Mouse (Mus musculus): Measurements from ENCODE around the gene Slamf1. TPM values are rescaled to one million over a fixed set of nuclear protein-coding genes. Genes with fewer than 3 reads are reported as not detected.

The Slamf1 gene
- polyA plus RNA-seq, 1 experiment from 2014 or later: 1.6 TPM

- H3K27me3 ChIP-seq (ENCODE audit: control insufficient read depth, insufficient read depth, low read depth, low read length): no peaks in the 10 kb centered on the region
- H3K9ac ChIP-seq (ENCODE audit: low read depth, low read length): no peak overlapping the region
- no peaks in the 10 kb centered on the region for H3K36me3 ChIP-seq (ENCODE audit: control insufficient read depth, insufficient read depth)
- H3K27ac ChIP-seq (ENCODE audit: low read length): no peak overlapping the region
- H3K4me2 ChIP-seq (ENCODE audit: low read depth, low read length): no peak overlapping the region
- H3K4me3 ChIP-seq (ENCODE audit: low read depth, low read length): no peak overlapping the region
- no peaks in the 10 kb centered on the region for H3K4me1 ChIP-seq (ENCODE audit: control insufficient read depth, low read depth, low read length)
- ATAC-seq (ENCODE audit: low read depth): no peak
- H3K9me3 ChIP-seq (replicated peaks; ENCODE audit: control insufficient read depth, low read length): no peaks in the 10 kb centered on the region
Observed at GRCm38 (mm10) chr1:171826164-171826563, 59.2 kb downstream of the Slamf1 start.

- Histone ChIP-seq H3K4me3 (ENCODE audit: low read depth, low read length) (no peak overlapping the region), H3K4me1 (ENCODE audit: control insufficient read depth, low read depth, low read length) (no peaks in the 10 kb centered on the region), H3K27ac (ENCODE audit: low read length) (no peak overlapping the region), H3K36me3 (ENCODE audit: control insufficient read depth, insufficient read depth) (no peaks in the 10 kb centered on the region), H3K9me3 (replicated peaks; ENCODE audit: control insufficient read depth, low read length) (no peaks in the 10 kb centered on the region), H3K9ac (ENCODE audit: low read depth, low read length) (no peak overlapping the region), H3K4me2 (ENCODE audit: low read depth, low read length) (no peak overlapping the region), H3K27me3 (ENCODE audit: control insufficient read depth, insufficient read depth, low read depth, low read length) (no peaks in the 10 kb centered on the region)
- no peak for ATAC-seq (ENCODE audit: low read depth)
Observed at GRCm38 (mm10) chr1:171827674-171828073, 60.7 kb downstream of the Slamf1 start.

GRCm38 (mm10) chr1:171839488-171839887 lies 72.6 kb downstream of the Slamf1 start, which contains the start of gene Cd84:
Gene Cd84 (plus strand): TSS chr1:171839697.
- Histone ChIP-seq H3K9ac (ENCODE audit: low read depth, low read length) (no peak within 1 kb of the TSS), H3K4me2 (ENCODE audit: low read depth, low read length) (no peak within 1 kb of the TSS), H3K36me3 (ENCODE audit: control insufficient read depth, insufficient read depth) (no peaks in the 10 kb centered on the region), H3K27ac (ENCODE audit: low read length) (no peak within 1 kb of the TSS), H3K4me3 (ENCODE audit: low read depth, low read length) (no peak within 1 kb of the TSS), H3K9me3 (replicated peaks; ENCODE audit: control insufficient read depth, low read length) (no peaks in the 10 kb centered on the region), H3K27me3 (ENCODE audit: control insufficient read depth, insufficient read depth, low read depth, low read length) (no peaks in the 10 kb centered on the region), H3K4me1 (ENCODE audit: control insufficient read depth, low read depth, low read length) (no peaks in the 10 kb centered on the region)
- WGBS (ENCODE audit: insufficient replicate concordance): 35% methylated on average over 3 of the region's 3 CpGs
- no peak for ATAC-seq (ENCODE audit: low read depth)

GRCm38 (mm10) chr1:171840450-171841023 lies 73.6 kb downstream of the Slamf1 start:
- Histone ChIP-seq H3K9ac (ENCODE audit: low read depth, low read length) (no peak overlapping the region), H3K36me3 (ENCODE audit: control insufficient read depth, insufficient read depth) (no peaks in the 10 kb centered on the region), H3K4me2 (ENCODE audit: low read depth, low read length) (no peak overlapping the region), H3K27ac (ENCODE audit: low read length) (0 out of 2 replicates have a peak overlapping the region, but pooled peaks have one; percentile 19), H3K4me1 (ENCODE audit: control insufficient read depth, low read depth, low read length) (no peaks in the 10 kb centered on the region; the same call in 1 of the 2 replicates), H3K4me3 (ENCODE audit: low read depth, low read length) (no peak overlapping the region), H3K27me3 (ENCODE audit: control insufficient read depth, insufficient read depth, low read depth, low read length) (no peaks in the 10 kb centered on the region), H3K9me3 (replicated peaks; ENCODE audit: control insufficient read depth, low read length) (no peaks in the 10 kb centered on the region)
- WGBS (ENCODE audit: insufficient replicate concordance): 34% methylated on average over 4 of the region's 4 CpGs
- ATAC-seq (ENCODE audit: low read depth): 0 out of 2 replicates have a peak, but pooled peaks have one; percentile 41

DNA sequence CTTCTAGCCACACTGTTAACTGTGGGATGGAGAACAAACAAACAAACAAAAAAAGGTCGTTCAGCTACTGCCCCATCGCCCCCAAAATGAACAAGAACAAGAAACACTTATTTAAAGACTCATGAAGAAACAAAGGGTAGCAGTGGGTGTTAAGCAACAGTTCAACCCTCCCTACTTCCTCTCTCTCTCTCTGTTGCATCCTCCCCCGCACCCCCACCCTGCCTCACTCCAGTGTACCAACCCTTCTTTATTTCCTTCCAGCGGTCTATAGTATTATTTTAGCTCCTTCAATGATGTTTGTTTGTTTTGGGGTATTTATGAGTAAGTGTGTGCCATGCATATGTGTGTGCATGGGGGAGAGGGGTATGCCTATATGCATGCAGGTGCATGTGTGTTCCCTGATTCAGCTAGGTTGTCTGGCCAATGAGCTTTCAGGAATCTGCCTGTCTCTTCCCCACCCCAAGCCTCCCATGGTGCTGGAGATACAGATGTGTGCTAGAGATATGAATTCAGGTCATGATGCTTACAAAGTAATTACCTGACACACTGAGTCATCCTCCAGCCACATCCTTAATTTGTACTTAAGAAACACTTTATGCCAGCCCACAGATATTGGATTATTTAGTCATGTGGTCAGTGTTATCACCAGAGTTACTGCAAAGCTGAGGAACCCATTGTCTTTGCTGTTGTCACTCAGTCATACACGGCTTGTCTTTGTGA lies 78.3 kb downstream of the Slamf1 start:
- Histone ChIP-seq H3K4me3 (ENCODE audit: low read depth, low read length) (no peak overlapping the region), H3K4me2 (ENCODE audit: low read depth, low read length) (no peak overlapping the region), H3K4me1 (ENCODE audit: control insufficient read depth, low read depth, low read length) (no peaks in the 10 kb centered on the region; the same call in 1 of the 2 replicates), H3K36me3 (ENCODE audit: control insufficient read depth, insufficient read depth) (no peaks in the 10 kb centered on the region), H3K27me3 (ENCODE audit: control insufficient read depth, insufficient read depth, low read depth, low read length) (no peaks in the 10 kb centered on the region), H3K27ac (ENCODE audit: low read length) (peak overlapping the region; percentile 12; the same call in 1 of the 2 replicates), H3K9ac (ENCODE audit: low read depth, low read length) (no peak overlapping the region), H3K9me3 (replicated peaks; ENCODE audit: control insufficient read depth, low read length) (no peaks in the 10 kb centered on the region)
- WGBS (ENCODE audit: insufficient replicate concordance): 20% methylated on average over 5 of the region's 5 CpGs
- ATAC-seq (ENCODE audit: low read depth): no peak; the same call in 1 of the 2 replicates

GRCm38 (mm10) chr1:171848201-171848600 lies 81.3 kb downstream of the Slamf1 start:
- no peak overlapping the region for H3K9ac ChIP-seq (ENCODE audit: low read depth, low read length)
- no peak overlapping the region for H3K4me3 ChIP-seq (ENCODE audit: low read depth, low read length)
- ATAC-seq (ENCODE audit: low read depth): no peak
- no peaks in the 10 kb centered on the region; the same call in 1 of the 2 replicates for H3K4me1 ChIP-seq (ENCODE audit: control insufficient read depth, low read depth, low read length)
- no peaks in the 10 kb centered on the region for H3K36me3 ChIP-seq (ENCODE audit: control insufficient read depth, insufficient read depth)
- no peaks in the 10 kb centered on the region for H3K9me3 ChIP-seq (replicated peaks; ENCODE audit: control insufficient read depth, low read length)
- H3K4me2 ChIP-seq (ENCODE audit: low read depth, low read length): no peak overlapping the region
- H3K27me3 ChIP-seq (ENCODE audit: control insufficient read depth, insufficient read depth, low read depth, low read length): no peaks in the 10 kb centered on the region
- no peak overlapping the region for H3K27ac ChIP-seq (ENCODE audit: low read length)

- Histone ChIP-seq H3K9ac (ENCODE audit: low read depth, low read length) (no peak overlapping the region), H3K27me3 (ENCODE audit: control insufficient read depth, insufficient read depth, low read depth, low read length) (no peaks in the 10 kb centered on the region), H3K9me3 (replicated peaks; ENCODE audit: control insufficient read depth, low read length) (no peaks in the 10 kb centered on the region), H3K4me1 (ENCODE audit: control insufficient read depth, low read depth, low read length) (no peaks in the 10 kb centered on the region; the same call in 1 of the 2 replicates), H3K4me3 (ENCODE audit: low read depth, low read length) (no peak overlapping the region), H3K4me2 (ENCODE audit: low read depth, low read length) (no peak overlapping the region), H3K36me3 (ENCODE audit: control insufficient read depth, insufficient read depth) (no peaks in the 10 kb centered on the region), H3K27ac (ENCODE audit: low read length) (no peak overlapping the region)
- WGBS (ENCODE audit: insufficient replicate concordance): 47% methylated on average over 4 of the region's 4 CpGs
- ATAC-seq (ENCODE audit: low read depth): no peak
Observed at GRCm38 (mm10) chr1:171848757-171849156, 81.8 kb downstream of the Slamf1 start.

DNA sequence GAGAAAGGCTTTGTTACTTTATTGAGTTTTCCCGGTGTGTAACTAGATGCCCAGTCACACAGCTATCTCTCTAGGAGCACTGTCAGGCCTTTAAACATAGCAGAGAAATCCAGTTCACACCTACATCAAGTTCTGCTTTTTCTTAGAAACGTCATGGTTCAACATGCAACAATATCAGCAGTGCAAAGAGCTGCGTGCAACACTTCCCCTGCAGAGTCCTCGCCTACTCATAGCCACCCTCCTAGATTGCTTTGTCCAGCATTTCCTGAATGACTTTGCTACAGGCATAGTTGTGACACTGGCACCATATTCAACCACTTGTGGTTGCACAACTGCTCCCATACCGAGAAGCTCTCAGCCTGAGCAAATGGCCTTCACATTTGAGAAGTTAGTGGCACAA lies 82.5 kb downstream of the Slamf1 start:
- 31% methylated on average over 5 of the region's 5 CpGs for WGBS (ENCODE audit: insufficient replicate concordance)
- no peaks in the 10 kb centered on the region for H3K9me3 ChIP-seq (replicated peaks; ENCODE audit: control insufficient read depth, low read length)
- H3K4me1 ChIP-seq (ENCODE audit: control insufficient read depth, low read depth, low read length): no peaks in the 10 kb centered on the region; the same call in 1 of the 2 replicates
- no peak overlapping the region for H3K27ac ChIP-seq (ENCODE audit: low read length)
- no peak overlapping the region for H3K4me2 ChIP-seq (ENCODE audit: low read depth, low read length)
- ATAC-seq (ENCODE audit: low read depth): peak; percentile 72
- H3K36me3 ChIP-seq (ENCODE audit: control insufficient read depth, insufficient read depth): no peaks in the 10 kb centered on the region
- H3K4me3 ChIP-seq (ENCODE audit: low read depth, low read length): no peak overlapping the region
- H3K9ac ChIP-seq (ENCODE audit: low read depth, low read length): no peak overlapping the region
- H3K27me3 ChIP-seq (ENCODE audit: control insufficient read depth, insufficient read depth, low read depth, low read length): no peaks in the 10 kb centered on the region

Data from liver, embryonic 16.5 days (tissue).